Mouse (Mus musculus): ENCODE results near the gene Zbtb3.
"Not testable (repeated sequence)": the region's sequence is repeated elsewhere in the genome, so short reads cannot be mapped to it uniquely, and the experiment has no call there.

Zbtb3 gene

DNA sequence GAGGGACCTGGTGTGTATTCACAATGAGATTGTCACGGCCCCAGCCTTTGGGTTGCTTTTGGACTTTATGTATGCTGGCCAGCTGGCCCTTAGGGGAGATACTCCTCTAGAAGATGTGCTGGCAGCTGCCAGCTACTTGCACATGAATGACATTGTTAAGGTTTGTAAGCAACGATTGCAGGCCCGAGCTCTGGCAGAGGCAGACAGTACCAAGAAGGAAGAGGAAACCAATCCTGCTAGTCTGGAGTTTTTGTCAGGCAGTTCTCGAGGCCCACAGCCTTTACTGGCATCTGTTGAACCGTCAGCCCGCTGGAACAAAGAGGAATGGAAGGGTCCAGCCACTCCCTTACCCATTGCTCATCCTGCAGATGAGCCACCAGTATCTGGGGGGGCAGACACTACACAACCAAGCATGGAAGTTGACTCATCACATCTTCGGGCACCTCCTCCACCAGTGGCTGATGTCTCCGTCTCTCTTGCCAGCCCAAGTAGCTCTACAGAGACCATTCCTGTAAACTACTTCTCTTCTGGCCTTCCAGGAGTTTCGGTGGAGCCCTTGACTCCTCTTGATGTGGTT lies 937 bp downstream of the Zbtb3 start:
- DNase-seq (ENCODE audit: low read depth) = peak; percentile 91

GRCm38 (mm10) chr19:8803879-8804660 lies 1.7 kb downstream of the Zbtb3 start:
- DNase-seq (ENCODE audit: low read depth) = peak; percentile 96

DNA sequence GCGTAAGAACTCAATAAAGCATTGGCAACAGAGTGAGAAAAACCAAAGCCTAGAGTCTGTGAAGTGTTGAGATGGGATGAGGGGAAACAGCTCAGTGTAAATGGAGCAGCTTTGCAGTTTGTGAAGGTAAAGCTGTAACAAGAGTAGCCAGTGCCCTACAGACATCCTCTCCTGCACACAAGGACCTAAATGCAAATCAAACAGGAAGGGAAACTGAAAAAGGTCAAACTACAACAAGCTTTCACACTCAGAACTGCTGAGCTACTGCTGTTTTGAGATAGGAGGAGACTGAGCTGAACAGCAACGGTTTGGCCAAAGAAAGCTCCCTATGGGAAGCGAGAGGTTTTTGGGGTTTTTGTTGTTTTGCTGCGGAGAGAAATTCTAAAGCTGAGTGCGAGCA lies 4.5 kb downstream of the Zbtb3 start:
- DNase-seq (ENCODE audit: low read depth) = no peak

DNA sequence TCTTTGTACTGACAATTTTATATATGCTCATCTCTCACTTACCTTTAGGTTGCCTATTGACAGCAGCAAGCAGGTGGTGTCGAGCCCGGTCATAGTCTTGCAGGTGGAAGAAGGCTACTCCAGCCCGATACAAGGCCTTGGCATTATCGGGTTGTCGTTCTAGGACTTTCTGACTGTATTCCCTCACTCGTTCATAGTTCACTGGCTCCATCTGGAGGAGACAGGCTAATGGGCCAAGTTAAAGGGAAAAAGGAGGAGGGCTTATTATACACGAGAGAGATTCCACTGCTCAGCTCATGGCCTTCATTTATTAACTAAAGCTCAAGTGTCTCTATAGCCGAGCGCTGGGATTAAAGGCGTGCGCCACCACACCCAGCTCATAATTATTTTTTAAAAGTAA lies 13.5 kb downstream of the Zbtb3 start:
- peak; percentile 51 for DNase-seq (ENCODE audit: low read depth)

GRCm38 (mm10) chr19:8817001-8817400 lies 14.6 kb downstream of the Zbtb3 start:
- DNase-seq (ENCODE audit: low read depth) = no peak

DNA sequence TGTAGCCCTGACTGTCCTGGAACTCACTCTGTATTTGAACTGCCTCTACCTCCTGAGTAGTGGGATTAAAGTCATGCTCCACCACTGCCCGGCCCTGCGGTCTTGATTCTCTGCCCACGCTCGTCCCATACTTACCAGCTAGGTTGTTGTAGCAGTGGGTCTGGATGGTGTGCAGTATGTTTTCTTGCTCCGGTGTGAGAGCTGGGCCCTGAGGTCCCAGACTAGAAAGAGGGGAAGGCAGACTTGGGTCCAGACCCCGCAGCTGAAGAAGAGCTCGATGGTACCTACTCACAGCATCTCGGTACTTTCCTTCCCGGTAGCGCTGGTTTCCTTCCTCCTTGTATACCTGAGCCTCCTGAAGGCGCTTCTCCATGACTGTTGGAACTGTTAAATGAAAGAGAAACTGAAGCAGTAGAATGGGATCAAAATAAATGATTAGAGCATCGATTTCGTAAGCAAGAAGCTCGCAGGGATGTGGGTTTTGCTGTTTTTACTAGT lies 16.0 kb downstream of the Zbtb3 start:
- no peak for DNase-seq (ENCODE audit: low read depth)

DNA sequence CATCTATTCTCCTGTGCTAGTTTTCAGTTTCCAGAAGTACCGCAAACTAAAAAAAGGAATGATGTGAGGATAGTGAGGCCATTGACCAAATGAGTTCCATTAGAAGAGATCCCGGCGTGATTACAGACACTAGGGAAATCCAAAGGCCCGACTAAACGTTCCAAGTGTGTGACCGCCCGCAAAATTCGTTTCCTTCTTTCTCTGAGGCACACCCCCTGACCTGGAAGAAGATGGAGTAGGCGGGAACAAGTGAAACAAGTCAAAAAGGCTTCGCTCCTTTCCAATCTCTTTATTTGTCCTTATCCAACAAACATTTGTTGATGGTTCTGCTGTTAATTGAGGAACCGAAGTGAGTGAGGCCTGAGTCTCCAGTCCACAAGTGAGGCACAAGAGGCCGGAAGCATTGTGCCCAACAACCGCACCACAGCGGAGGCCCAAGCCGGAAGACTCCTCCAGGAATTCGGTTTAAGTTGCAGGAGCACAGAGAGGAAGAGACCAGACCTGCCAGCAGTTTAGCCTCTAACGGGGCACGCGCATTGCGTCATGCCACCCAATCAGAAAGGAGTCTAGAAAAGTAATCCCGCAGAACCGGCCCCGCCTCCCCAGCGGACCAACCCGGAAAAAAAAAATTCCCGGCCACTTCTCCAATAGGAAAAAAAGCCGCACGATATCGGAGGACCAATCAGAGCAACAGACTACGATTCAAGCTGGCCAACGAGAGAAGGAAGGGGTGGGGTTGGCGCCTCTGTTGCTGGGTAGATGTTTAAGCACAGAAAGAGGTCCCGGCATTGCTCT lies 16.6 kb downstream of the Zbtb3 start, which contains the start of gene Ttc9c:
Ttc9c (minus strand) TSS at position 533 of the 795 bp plus-strand sequence.
- peak; percentile 100 for DNase-seq (ENCODE audit: low read depth)

DNA sequence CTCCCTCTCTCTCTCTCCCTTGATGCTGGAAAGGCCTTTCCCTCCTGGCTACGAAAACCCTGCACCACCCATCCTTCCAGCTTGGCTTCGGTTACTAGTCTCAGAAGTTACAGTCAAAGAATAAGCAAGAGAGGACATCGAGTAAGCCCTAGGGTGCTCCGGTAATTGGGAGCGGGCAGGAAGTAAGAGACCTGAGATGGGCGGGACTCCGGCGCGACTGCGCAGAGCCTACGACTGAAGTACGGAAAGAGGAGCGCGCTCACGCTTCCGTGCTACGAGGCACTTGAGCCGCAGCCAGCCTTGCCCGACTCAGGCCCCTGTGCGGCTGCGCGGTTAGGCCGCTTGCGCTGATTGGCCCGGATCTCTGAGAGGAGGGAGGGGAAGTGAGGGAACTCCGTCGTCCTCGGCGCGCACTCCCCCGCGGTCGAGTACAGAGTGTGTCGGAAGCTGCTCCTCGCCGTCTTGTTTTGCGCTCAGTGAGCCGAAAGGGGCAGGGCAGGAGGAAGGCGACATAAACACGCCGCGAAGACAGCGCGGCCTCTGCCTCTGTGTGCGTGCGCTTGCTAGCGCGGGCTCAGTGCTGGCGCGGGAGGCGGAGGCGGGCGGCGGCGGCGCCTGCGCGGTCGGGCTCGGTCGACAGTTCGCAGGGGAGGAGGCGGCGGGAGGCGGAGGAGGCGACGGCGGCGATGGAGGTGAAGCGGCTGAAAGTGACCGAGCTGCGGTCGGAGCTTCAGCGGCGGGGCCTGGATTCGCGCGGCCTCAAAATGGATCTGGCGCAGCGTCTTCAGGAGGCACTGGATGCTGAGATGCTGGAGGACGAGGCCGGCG lies 17.5 kb downstream of the Zbtb3 start, which contains the start of gene Hnrnpul2:
Hnrnpul2 (plus strand) TSS at position 415 of the 828 bp plus-strand sequence.
- DNase-seq (ENCODE audit: low read depth) = peak; percentile 99

GRCm38 (mm10) chr19:8820424-8820956 lies 18.1 kb downstream of the Zbtb3 start:
- no peak for DNase-seq (ENCODE audit: low read depth)

DNA sequence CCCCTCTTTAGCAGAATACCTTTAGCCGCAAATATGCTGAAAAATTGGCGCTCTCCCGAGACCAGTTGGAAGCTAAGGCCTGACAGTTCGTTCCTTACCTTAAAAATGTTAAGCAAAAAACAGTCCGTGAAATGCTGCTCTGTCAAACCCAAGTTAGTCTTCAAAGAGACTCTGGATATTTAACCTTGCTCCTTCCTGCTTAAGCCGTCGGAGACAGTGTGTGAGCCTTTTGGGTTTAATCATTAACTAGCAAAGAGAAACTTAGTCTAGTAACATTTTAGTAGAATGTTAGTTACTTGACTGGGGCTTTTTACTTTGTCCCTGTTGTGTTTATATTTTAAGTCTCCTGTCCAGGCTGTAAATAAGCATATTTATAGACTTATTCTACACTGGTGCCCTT lies 18.8 kb downstream of the Zbtb3 start:
- DNase-seq (ENCODE audit: low read depth) = no peak

- no peak for DNase-seq (ENCODE audit: low read depth)
Measured at GRCm38 (mm10) chr19:8822696-8823095, 20.3 kb downstream of the Zbtb3 start.

DNA sequence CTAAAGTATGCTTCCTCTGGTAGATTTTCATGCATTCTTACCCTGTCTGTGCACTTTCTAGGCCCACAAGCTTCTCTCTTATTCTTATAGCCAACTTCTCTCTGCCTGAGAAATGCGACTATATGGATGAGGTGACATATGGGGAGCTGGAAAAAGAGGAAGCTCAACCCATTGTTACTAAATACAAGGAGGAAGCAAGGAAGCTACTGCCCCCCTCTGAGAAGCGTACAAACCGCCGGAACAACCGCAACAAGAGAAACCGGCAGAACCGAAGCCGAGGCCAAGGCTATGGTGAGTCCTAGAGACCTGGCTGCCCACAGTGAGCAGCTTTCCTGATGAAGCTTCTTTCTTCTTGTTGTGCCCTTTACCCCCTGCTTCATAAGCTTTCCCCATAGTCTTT lies 27.3 kb downstream of the Zbtb3 start, which contains the start of gene AC129217.1:
AC129217.1 (plus strand) TSS at position 114 of the 400 bp plus-strand sequence.
- peak; percentile 52 for DNase-seq (ENCODE audit: low read depth)

DNA sequence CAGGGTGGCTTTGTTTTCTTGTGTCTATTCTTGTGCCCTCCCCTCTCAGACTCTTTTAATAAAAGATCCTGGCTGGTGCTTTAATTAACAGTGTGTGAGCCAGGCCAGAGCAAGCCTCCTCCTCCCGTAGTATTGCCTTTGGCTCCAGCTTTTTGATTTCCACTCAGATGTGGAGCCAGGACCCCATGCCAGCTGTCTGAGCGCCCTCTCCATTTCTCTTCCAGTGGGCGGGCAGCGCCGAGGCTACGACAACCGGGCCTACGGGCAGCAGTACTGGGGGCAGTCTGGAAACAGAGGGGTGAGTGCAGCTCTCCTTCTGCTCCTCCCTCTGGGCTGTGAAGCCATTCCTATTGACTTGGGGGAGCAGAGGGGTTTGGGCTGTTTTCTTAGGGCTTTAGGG lies 28.3 kb downstream of the Zbtb3 start:
- DNase-seq (ENCODE audit: low read depth) = no peak

DNA sequence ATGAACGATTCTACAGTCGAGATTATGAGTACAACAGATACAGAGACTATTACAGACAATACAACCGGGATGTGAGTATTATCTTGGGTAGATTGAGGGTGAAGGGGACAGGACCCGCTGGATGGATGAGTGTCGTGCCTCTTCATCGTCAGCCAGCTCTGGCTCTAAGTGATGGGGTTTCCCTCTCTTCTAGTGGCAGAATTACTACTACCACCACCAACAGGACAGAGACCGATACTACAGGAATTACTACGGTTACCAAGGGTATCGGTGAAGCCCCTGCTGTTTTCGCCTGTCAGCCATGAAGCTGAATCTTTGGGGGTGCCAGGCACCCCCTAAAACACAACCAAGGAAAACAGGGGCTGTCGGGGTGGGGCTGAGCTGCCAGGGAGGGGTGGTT lies 28.9 kb downstream of the Zbtb3 start:
- no peak for DNase-seq (ENCODE audit: low read depth)

GRCm38 (mm10) chr19:8832971-8833370 lies 30.6 kb downstream of the Zbtb3 start:
- DNase-seq (ENCODE audit: low read depth) = no peak

DNA sequence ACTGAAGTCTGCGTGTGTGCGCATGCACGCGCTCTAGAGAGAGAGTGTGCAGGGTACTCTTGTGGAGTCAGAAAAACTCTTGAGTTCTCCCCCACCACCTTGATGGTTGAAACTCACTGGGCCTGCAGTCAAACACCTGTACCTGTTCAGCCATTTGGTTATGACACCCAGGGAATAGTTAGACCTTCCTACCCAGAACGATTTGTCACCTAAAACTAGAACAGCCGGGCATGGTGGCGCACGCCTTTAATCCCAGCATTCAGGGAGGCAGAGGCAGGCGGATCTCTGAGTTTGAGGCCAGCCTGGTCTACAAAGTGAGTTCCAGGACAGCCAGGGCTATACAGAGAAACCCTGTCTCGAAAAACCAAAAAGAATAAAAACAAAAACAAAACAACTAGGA lies 34.0 kb downstream of the Zbtb3 start:
- not testable (repeated sequence) for DNase-seq (ENCODE audit: low read depth)

- no peak for DNase-seq (ENCODE audit: low read depth)
Measured at GRCm38 (mm10) chr19:8837251-8837791, 35.0 kb downstream of the Zbtb3 start, which contains the start of gene Bscl2. Gene Bscl2, plus strand, starts transcription at chr19:8837467.

GRCm38 (mm10) chr19:8838041-8838730 lies 35.8 kb downstream of the Zbtb3 start:
- DNase-seq (ENCODE audit: low read depth) = no peak

DNA sequence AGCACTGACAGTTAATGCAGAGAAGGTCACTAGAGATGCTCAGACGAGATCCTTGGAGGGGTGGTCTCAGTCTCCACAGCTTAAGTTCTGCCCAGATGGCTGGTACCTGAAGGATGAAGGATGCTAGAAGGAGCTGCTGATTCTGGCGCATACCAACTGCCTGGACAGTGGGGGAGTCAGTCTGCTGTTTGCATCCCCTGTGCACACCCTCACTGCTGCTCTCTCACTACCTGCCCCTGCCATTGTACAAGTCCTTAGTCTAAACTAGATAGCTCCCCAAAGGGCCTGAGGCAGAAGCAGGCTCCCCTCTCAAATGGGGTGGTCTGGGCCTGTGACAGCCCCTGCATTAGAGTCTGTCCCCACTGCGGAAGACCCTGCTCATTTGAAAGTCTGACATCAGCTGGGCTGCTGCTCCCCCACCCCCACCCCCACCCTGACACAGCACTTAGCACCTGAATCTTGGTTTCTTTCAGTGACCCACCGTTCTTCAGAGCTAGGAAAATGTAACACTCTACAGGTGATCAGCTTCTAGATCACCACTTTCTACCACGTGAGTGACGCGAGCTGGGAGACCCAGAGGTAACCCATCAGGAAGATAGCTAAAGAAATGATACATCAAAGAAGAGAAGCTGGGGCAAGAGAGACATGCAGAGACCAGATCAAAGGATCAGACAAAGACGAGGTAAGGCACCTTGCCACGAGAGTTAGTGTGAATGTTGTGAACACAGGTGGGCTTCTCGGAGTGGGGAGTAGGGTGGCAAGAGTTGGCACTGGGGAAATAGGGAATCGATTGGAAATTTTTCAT lies 37.0 kb downstream of the Zbtb3 start, which contains the start of gene Gng3:
Gng3 (minus strand) TSS at position 92 of the 805 bp plus-strand sequence.
- no peak for DNase-seq (ENCODE audit: low read depth)
